Mouse (Mus musculus) intestine, embryonic 14.5 days (tissue): ENCODE results near the gene Fndc10. TPM values are rescaled to one million over a fixed set of nuclear protein-coding genes. Genes with fewer than 3 reads are reported as not detected.

Experiments used
- polyA plus RNA-seq: library from polyadenylated mRNA; unstranded; fragments of >200 nt; fragmentation: Nextera tagmentation; extraction: Ambion mirVana; gene quantifications from 2 replicates; pipeline ENCODE4 v1.2.1, GENCODE M21; 2014

The Fndc10 gene
- polyA plus RNA-seq, 1 experiment from 2014 or later, result 3.1 TPM

Other genes starting within 250 kb of the Fndc10 start
- gene Tmem52, start 225.2 kb upstream of the Fndc10 start, polyA plus RNA-seq, result 0.40 and 0.46 TPM in 2 replicates
- 503 and 504 TPM in 2 replicates for gene Gnb1, start 203.0 kb upstream of the Fndc10 start, polyA plus RNA-seq
- gene Nadk, start 132.0 kb upstream of the Fndc10 start, polyA plus RNA-seq, result 93.6 and 99.6 TPM in 2 replicates
- gene Slc35e2, start 92.9 kb upstream of the Fndc10 start, polyA plus RNA-seq, result 8.5 and 9.5 TPM in 2 replicates
- 48.7 and 52.6 TPM in 2 replicates for gene Cdk11b, start 69.5 kb upstream of the Fndc10 start, polyA plus RNA-seq
- gene Gm10563, start 48.9 kb upstream of the Fndc10 start, polyA plus RNA-seq, result not detected in 2 replicates
- 30.3 and 31.1 TPM in 2 replicates for gene Mmp23, start 41.0 kb upstream of the Fndc10 start, polyA plus RNA-seq
- gene Mib2, start 25.1 kb upstream of the Fndc10 start, polyA plus RNA-seq, result 17.4 and 19.7 TPM in 2 replicates
- 149 and 151 TPM in 2 replicates for gene Ssu72, start 10.5 kb downstream of the Fndc10 start, polyA plus RNA-seq
- gene Tmem240, start 40.5 kb downstream of the Fndc10 start, polyA plus RNA-seq, result 0.55 and 0.60 TPM in 2 replicates
- gene Atad3a, start 66.8 kb downstream of the Fndc10 start, polyA plus RNA-seq, result 134 and 136 TPM in 2 replicates
- gene Vwa1, start 80.4 kb downstream of the Fndc10 start, polyA plus RNA-seq, result 16.4 and 16.6 TPM in 2 replicates
- gene Tmem88b, start 91.5 kb downstream of the Fndc10 start, polyA plus RNA-seq, result 0.55 and 0.69 TPM in 2 replicates
- not detected in 2 replicates for gene Ankrd65, start 96.1 kb downstream of the Fndc10 start, polyA plus RNA-seq
- gene Mrpl20, start 108.5 kb downstream of the Fndc10 start, polyA plus RNA-seq, result 237 and 246 TPM in 2 replicates
- 161 and 192 TPM in 2 replicates for gene Ccnl2, start 118.1 kb downstream of the Fndc10 start, polyA plus RNA-seq
- gene Aurkaip1, start 136.9 kb downstream of the Fndc10 start, polyA plus RNA-seq, result 133 and 151 TPM in 2 replicates
- gene Mxra8, start 145.3 kb downstream of the Fndc10 start, polyA plus RNA-seq, result 60.0 and 73.3 TPM in 2 replicates
- gene Dvl1, start 153.1 kb downstream of the Fndc10 start, polyA plus RNA-seq, result 7.3 and 7.8 TPM in 2 replicates
- 0.38 and 0.43 TPM in 2 replicates for gene Tas1r3, start 169.0 kb downstream of the Fndc10 start, polyA plus RNA-seq
- 20.5 and 21.4 TPM in 2 replicates for gene Cptp, start 175.1 kb downstream of the Fndc10 start, polyA plus RNA-seq
- 69.3 and 76.4 TPM in 2 replicates for gene Ints11, start 175.2 kb downstream of the Fndc10 start, polyA plus RNA-seq
- 55.6 and 55.9 TPM in 2 replicates for gene Pusl1, start 197.4 kb downstream of the Fndc10 start, polyA plus RNA-seq
- 16.2 and 16.6 TPM in 2 replicates for gene Acap3, start 197.5 kb downstream of the Fndc10 start, polyA plus RNA-seq
- gene Ube2j2, start 249.5 kb downstream of the Fndc10 start, polyA plus RNA-seq, result 114 and 124 TPM in 2 replicates